Mouse (Mus musculus): ENCODE measurements at regions not wholly inside any gene's neighbourhood (a gene's known extent, or its start where the extent isn't known, plus 50 kb on each side); places are given as distances from the start of the nearest gene placed in this dataset.

GRCm38 (mm10) chr3:52929827-52930605, 87.0 kb downstream of the Cog6 start:
- in situ Hi-C loops (cut with MboI; ENCODE audit: unreplicated experiment in 2 of 2) = loop anchor here in 1 of 2 experiments (5.0 to 10.0 kb wide), 2 partner anchors 293 to 485 kb away; no protein-coding TSS in a partner anchor

GRCm38 (mm10) chr3:52927361-52927841, 89.6 kb downstream of the Cog6 start:
- in situ Hi-C loops (cut with MboI; ENCODE audit: unreplicated experiment in 2 of 2) = loop anchor here in 1 of 2 experiments (5.0 to 10.0 kb wide), 2 partner anchors 290 to 483 kb away; no protein-coding TSS in a partner anchor

GRCm38 (mm10) chr3:52926549-52926948, 90.5 kb downstream of the Cog6 start:
- in situ Hi-C loops (cut with MboI; ENCODE audit: unreplicated experiment in 2 of 2) = loop anchor here in 1 of 2 experiments (5.0 to 10.0 kb wide), 2 partner anchors 289 to 482 kb away; no protein-coding TSS in a partner anchor

GRCm38 (mm10) chr3:52925223-52925622, 91.8 kb downstream of the Cog6 start:
- in situ Hi-C loops (cut with MboI; ENCODE audit: unreplicated experiment in 2 of 2) = loop anchor here in 1 of 2 experiments (5.0 to 10.0 kb wide), 2 partner anchors 288 to 480 kb away; no protein-coding TSS in a partner anchor

GRCm38 (mm10) chr3:52924631-52925030, 92.4 kb downstream of the Cog6 start:
- in situ Hi-C loops (cut with MboI; ENCODE audit: unreplicated experiment in 2 of 2) = loop anchor here in 1 of 2 experiments (5.0 to 10.0 kb wide), 2 partner anchors 287 to 480 kb away; no protein-coding TSS in a partner anchor

GRCm38 (mm10) chr3:52923824-52924559, 93.0 kb downstream of the Cog6 start:
- in situ Hi-C loops (cut with MboI; ENCODE audit: unreplicated experiment in 2 of 2) = loop anchor here in 1 of 2 experiments (10.0 kb wide), 1 partner anchor 479 kb away; no protein-coding TSS in a partner anchor

- in situ Hi-C loops (cut with MboI; ENCODE audit: unreplicated experiment in 2 of 2) = loop anchor here in 1 of 2 experiments (10.0 kb wide), 1 partner anchor 478 kb away; no protein-coding TSS in a partner anchor
These were observed 94.6 kb downstream of the Cog6 start for GRCm38 (mm10) chr3:52922411-52922810.

- in situ Hi-C loops (cut with MboI; ENCODE audit: unreplicated experiment in 2 of 2) = no loop called here
These were observed 110.0 kb downstream of the Cog6 start for GRCm38 (mm10) chr3:52906823-52907564.

- in situ Hi-C loops (cut with MboI; ENCODE audit: unreplicated experiment in 2 of 2) = no loop called here
These were observed 113.0 kb downstream of the Cog6 start for GRCm38 (mm10) chr3:52904028-52904427.

GRCm38 (mm10) chr3:52897665-52898064, 119.4 kb downstream of the Cog6 start:
- in situ Hi-C loops (cut with MboI; ENCODE audit: unreplicated experiment in 2 of 2) = no loop called here

GRCm38 (mm10) chr3:52896462-52896861, 120.6 kb downstream of the Cog6 start:
- in situ Hi-C loops (cut with MboI; ENCODE audit: unreplicated experiment in 2 of 2) = no loop called here

GRCm38 (mm10) chr3:52895751-52896150, 121.3 kb downstream of the Cog6 start:
- in situ Hi-C loops (cut with MboI; ENCODE audit: unreplicated experiment in 2 of 2) = no loop called here

- in situ Hi-C loops (cut with MboI; ENCODE audit: unreplicated experiment in 2 of 2) = no loop called here
These were observed 122.2 kb downstream of the Cog6 start for GRCm38 (mm10) chr3:52894812-52895211.

- in situ Hi-C loops (cut with MboI; ENCODE audit: unreplicated experiment in 2 of 2) = no loop called here
These were observed 127.8 kb downstream of the Cog6 start for GRCm38 (mm10) chr3:52889156-52889715.

GRCm38 (mm10) chr3:52881981-52882380, 135.1 kb downstream of the Cog6 start:
- in situ Hi-C loops (cut with MboI; ENCODE audit: unreplicated experiment in 2 of 2) = no loop called here

- in situ Hi-C loops (cut with MboI; ENCODE audit: unreplicated experiment in 2 of 2) = no loop called here
These were observed 135.9 kb downstream of the Cog6 start for GRCm38 (mm10) chr3:52881139-52881538.

- in situ Hi-C loops (cut with MboI; ENCODE audit: unreplicated experiment in 2 of 2) = no loop called here
These were observed 137.3 kb downstream of the Cog6 start for GRCm38 (mm10) chr3:52879700-52880099.

- in situ Hi-C loops (cut with MboI; ENCODE audit: unreplicated experiment in 2 of 2) = no loop called here
These were observed 138.7 kb downstream of the Cog6 start for GRCm38 (mm10) chr3:52878334-52878733.

GRCm38 (mm10) chr3:52872260-52872659, 144.8 kb downstream of the Cog6 start:
- in situ Hi-C loops (cut with MboI; ENCODE audit: unreplicated experiment in 2 of 2) = no loop called here
